ENCODE assay signal across 25 mouse cellular contexts in genomic region chr11:88030219-88030618, GRCm38 (mm10). TPM values are rescaled to one million over a fixed set of nuclear protein-coding genes. Genes with fewer than 3 reads are reported as not detected.
DNase-seq lines count a peak whose midpoint lies in the region; ATAC-seq and TF ChIP-seq lines count a peak whose summit lies in the region.
"Had no signal": no experiment of that assay in that cellular context is flagged by ENCODE, and none has a peak within 500 bp of the region (broad histone marks: within the 10 kb centered on the region; RNA-seq: fewer than 3 reads in every experiment).

No protein-coding gene starts in this region.

- TF ChIP-seq CTCF in E14TG2a.4 (conservative IDR thresholded peaks at IDR 0.05; ENCODE audit: low read length): no peak

- no peaks in the 10 kb centered on the region for H3K9me3 ChIP-seq in kidney, embryonic 14.5 days (ENCODE audit: control insufficient read depth, low read length)
- H3K9me3 ChIP-seq in E14TG2a.4 (ENCODE audit: low read length): no peaks in the 10 kb centered on the region
- no peaks in the 10 kb centered on the region for H3K9me3 ChIP-seq in ES-E14 (ENCODE audit: control insufficient read depth, insufficient read depth, low read depth, low read length)
- H3K9me3 ChIP-seq: embryonic facial prominence, embryonic 13.5 days; G1E; heart, embryonic 12.5 days; hindbrain, embryonic 10.5 days; neural tube, embryonic 15.5 days had no signal

- H3K27me3 ChIP-seq in kidney, embryonic 14.5 days (ENCODE audit: control insufficient read depth, insufficient read depth, low read length): no peaks in the 10 kb centered on the region
- H3K27me3 ChIP-seq in E14TG2a.4 (ENCODE audit: insufficient read depth, low read length): no peaks in the 10 kb centered on the region
- H3K27me3 ChIP-seq: embryonic facial prominence, embryonic 13.5 days; heart, embryonic 12.5 days; neural tube, embryonic 15.5 days had no signal

- H3K4me1 ChIP-seq in kidney, embryonic 14.5 days (ENCODE audit: control insufficient read depth, insufficient read depth, low read length): no peaks in the 10 kb centered on the region
- H3K4me1 ChIP-seq in E14TG2a.4 (replicated peaks; ENCODE audit: low read depth, low read length) (peaks cover 82% of the 10 kb centered on the region), ES-E14 (ENCODE audit: control insufficient read depth in 2 of 2, insufficient read depth in 2 of 2, low read length in 2 of 2, poor library complexity in 1 of 2) (peaks cover 12 to 25% of the 10 kb centered on the region in 2 experiments)

- H3K9ac ChIP-seq in kidney, embryonic 14.5 days (ENCODE audit: low read depth, low read length): no peak overlapping the region
- H3K9ac ChIP-seq in ES-E14 (ENCODE audit: insufficient read depth, low read depth, low read length, poor library complexity, severe bottlenecking): no peak overlapping the region; the same call in 1 of the 2 replicates
- H3K9ac ChIP-seq: embryonic facial prominence, embryonic 13.5 days; heart, embryonic 12.5 days; liver, embryonic 14.5 days; neural tube, embryonic 15.5 days had no signal

- peak; percentile 32 for DNase-seq in kidney, adult 11 months
- no peak for DNase-seq in ES-E14 (ENCODE audit: low read depth, low spot score)
- DNase-seq in kidney, postnatal 10 days: peak; percentile 22
- DNase-seq in embryo, embryonic 10 days (ENCODE audit: low spot score): no peak
- no peak for DNase-seq in right cerebral cortex, postnatal 14 days
- DNase-seq: cerebellum, adult 11 months; cerebellum, adult 9-11 months; gastrocnemius, postnatal 25 days; liver; lung, adult 2 months; lung, postnatal 14 days; midbrain, embryonic 14.5 days; spleen, adult 18-20 months; thymus, adult 2 months; thymus, postnatal 36 days had no signal

- no peaks in the 10 kb centered on the region for H3K36me3 ChIP-seq in kidney, embryonic 14.5 days (ENCODE audit: control insufficient read depth, insufficient read depth, low read length)
- H3K36me3 ChIP-seq in E14TG2a.4 (ENCODE audit: insufficient read depth, low read length) (no peaks in the 10 kb centered on the region), ES-E14 (ENCODE audit: control insufficient read depth, insufficient read depth, low read length, poor library complexity, severe bottlenecking) (no peaks in the 10 kb centered on the region)
- H3K36me3 ChIP-seq: heart, embryonic 12.5 days; neural tube, embryonic 15.5 days had no signal

- in situ Hi-C loops in ES-E14 (cut with MboI; ENCODE audit: low sequenced_read_pairs in 2 of 2, unreplicated experiment in 2 of 2): no loop called here

- H3K4me3 ChIP-seq in kidney, embryonic 14.5 days (ENCODE audit: low read length): no peak overlapping the region
- H3K4me3 ChIP-seq in E14TG2a.4 (replicated peaks; ENCODE audit: low read length) (peak overlapping the region; percentile 54), ES-E14 (ENCODE audit: insufficient read depth in 1 of 2, low read depth in 1 of 2, low read length in 2 of 2, poor library complexity in 1 of 2, severe bottlenecking in 1 of 2) (peak overlapping the region in 1 of 2 experiments; percentile 26; a peak in 1 of 4 replicates)
- H3K4me3 ChIP-seq: embryonic facial prominence, embryonic 13.5 days; heart, embryonic 12.5 days; hindbrain, embryonic 10.5 days; neural tube, embryonic 15.5 days had no signal

- H3K4me2 ChIP-seq in kidney, embryonic 14.5 days (replicated peaks; ENCODE audit: low read depth, low read length): no peak overlapping the region
- H3K4me2 ChIP-seq: embryonic facial prominence, embryonic 13.5 days; heart, embryonic 12.5 days; neural tube, embryonic 15.5 days had no signal

- 81% methylated on average over 7 of the region's 7 CpGs for WGBS in kidney, embryonic 14.5 days

- no peak overlapping the region for H3K27ac ChIP-seq in kidney, embryonic 14.5 days (ENCODE audit: low read depth, low read length)
- H3K27ac ChIP-seq in ES-E14 (ENCODE audit: insufficient read depth, low read depth, low read length, poor library complexity, severe bottlenecking): peak overlapping the region; percentile 44; the same call in 1 of the 2 replicates
- H3K27ac ChIP-seq: embryonic facial prominence, embryonic 13.5 days; hindbrain, embryonic 10.5 days; liver, embryonic 14.5 days; neural tube, embryonic 15.5 days had no signal

- no peak for ATAC-seq in kidney, embryonic 14.5 days (ENCODE audit: low FRiP score, low TSS enrichment)
- ATAC-seq: CD4-positive, CD25-positive, alpha-beta regulatory T cell, adult 4 months; hindbrain, embryonic 16.5 days had no signal

TF ChIP-seq in ES-E14, 5 proteins besides CTCF, POLR2A, EP300 and RAD21:
- TF ChIP-seq MAFK (IDR thresholded peaks at IDR 0.05; ENCODE audit: insufficient read depth, low read depth, low read length) (no peak), CHD2 (IDR thresholded peaks at IDR 0.05; ENCODE audit: low read depth, low read length) (no peak), HCFC1 (IDR thresholded peaks at IDR 0.05; ENCODE audit: borderline replicate concordance, insufficient read depth, low read length) (no peak)

RNA-seq across cellular contexts. Expression of gene Srsf1, which starts 17.0 kb away (rescaled TPM):
- 273 and 432 TPM in 2 replicates for polyA plus RNA-seq in kidney, embryonic 14.5 days (2014; fragmentation: Nextera tagmentation; extraction: Ambion mirVana)
- 369 and 432 TPM in 2 replicates for total RNA-seq in ES-E14 (2012; rRNA removed)

RNA-seq across cellular contexts. Expression of gene Vezf1, which starts 37.9 kb away (rescaled TPM):
- polyA plus RNA-seq in kidney, embryonic 14.5 days (2014; fragmentation: Nextera tagmentation; extraction: Ambion mirVana): 39.4 and 50.7 TPM in 2 replicates
- total RNA-seq in ES-E14 (2012; rRNA removed): 12.6 and 13.2 TPM in 2 replicates

RNA-seq across cellular contexts. Expression of gene Dynll2, which starts 42.9 kb away (rescaled TPM):
- 18.7 and 23.6 TPM in 2 replicates for polyA plus RNA-seq in kidney, embryonic 14.5 days (2014; fragmentation: Nextera tagmentation; extraction: Ambion mirVana)
- total RNA-seq in ES-E14 (2012; rRNA removed): 18.3 and 35.8 TPM in 2 replicates

Comparison
In these comparisons a context has a peak if more than half of its experiments do, and no peak if none do; other contexts are left out.
1. DNase-seq: peak in kidney, adult 11 months (single experiment) and kidney, postnatal 10 days (single experiment); none in ES-E14 (single experiment), embryo, embryonic 10 days (single experiment) and right cerebral cortex, postnatal 14 days (single experiment).